Mouse (Mus musculus) bone marrow macrophage, adult 2 months (primary cell): ENCODE measurements around the gene Qk.

Source experiments
- CTCF ChIP-seq: IDR thresholded peaks from 2 replicates; pipeline ENCODE4 v1.5.1; 2012; ENCODE audit warnings: low read depth, mild to moderate bottlenecking, low read length, moderate library complexity
- POLR2A ChIP-seq: IDR thresholded peaks from 2 replicates; pipeline ENCODE4 v1.6.1; 2012; ENCODE audit warnings: mild to moderate bottlenecking, low read depth, low read length, borderline replicate concordance

DNA sequence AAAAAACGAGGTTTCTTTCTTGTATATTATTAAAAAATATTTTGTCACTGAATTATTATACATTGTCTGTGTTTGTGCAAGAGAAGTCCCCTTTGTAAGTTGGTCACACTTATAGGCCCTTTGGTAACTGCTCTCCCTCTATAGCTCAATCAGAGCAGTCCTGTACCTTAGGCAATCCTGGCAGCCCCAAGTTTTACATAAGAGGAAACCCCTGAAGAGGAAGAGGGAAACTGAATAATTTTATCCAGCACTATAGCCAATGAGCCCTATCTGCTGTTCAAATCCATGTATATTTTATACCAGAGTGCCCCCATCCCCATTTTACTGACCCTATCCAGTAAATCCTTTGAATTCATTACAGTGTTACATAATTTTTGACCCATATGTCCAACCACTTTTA, 1.4 kb upstream of the Qk start:
- TF ChIP-seq POLR2A, result no peak
- no peak for TF ChIP-seq CTCF
